Mouse (Mus musculus) layer of hippocampus, adult 9-11 months (tissue): ENCODE results near the gene Foxn1.

Experiments used
- DNase-seq: peaks from one replicate; pipeline ENCODE4 v3.0.0; 2022

Foxn1 gene

GRCm38 (mm10) chr11:78324965-78325364 lies 61.4 kb downstream of the Foxn1 start:
- DNase-seq, result no peak

- DNase-seq, result peak; percentile 43
Measured at GRCm38 (mm10) chr11:78324000-78324785, 62.2 kb downstream of the Foxn1 start.

GRCm38 (mm10) chr11:78322860-78323259 lies 63.5 kb downstream of the Foxn1 start, which contains the start of gene Aldoc:
TSS of gene Aldoc (plus strand) at chr11:78322968.
- peak; percentile 91 for DNase-seq

- peak; percentile 54 for DNase-seq
Measured at GRCm38 (mm10) chr11:78322076-78322831, 64.1 kb downstream of the Foxn1 start.

- DNase-seq, result no peak
Measured at GRCm38 (mm10) chr11:78318411-78318810, 67.9 kb downstream of the Foxn1 start.

- DNase-seq, result no peak
Measured at GRCm38 (mm10) chr11:78313662-78314061, 72.7 kb downstream of the Foxn1 start.

GRCm38 (mm10) chr11:78310861-78311511 lies 75.4 kb downstream of the Foxn1 start:
- DNase-seq, result no peak
